Mouse (Mus musculus) forebrain, embryonic 14.5 days (tissue): ENCODE measurements around the gene Uso1. TPM values are rescaled to one million over a fixed set of nuclear protein-coding genes. Genes with fewer than 3 reads are reported as not detected.

ENCODE experiments used
- ATAC-seq: fragments of 200-750 bp; cut with Nextera tagmentation; 2 replicates; pipeline ENCODE4 v1.8.0; 2017; ENCODE audit warnings: mild to moderate bottlenecking, moderate library complexity
- DNase-seq: peaks from one replicate; pipeline ENCODE4 v3.0.0-alpha.2; 2015; ENCODE audit warnings: low spot score
- H3K27ac ChIP-seq: fragments of 300-500 bp; sonication (generic); 2 replicates; pipeline ENCODE4 v1.5.1; 2014; ENCODE audit warnings: low read depth, mild to moderate bottlenecking, control low read depth, low read length, moderate library complexity
- H3K27me3 ChIP-seq: fragments of 300-500 bp; sonication (generic); replicated peaks from 2 replicates; pipeline ENCODE4 v1.6.1; 2014; ENCODE audit warnings: low read length, control low read depth, mixed read lengths; ENCODE audit not compliant: control insufficient read depth, insufficient read depth
- H3K36me3 ChIP-seq: fragments of 300-500 bp; sonication (generic); 2 replicates; pipeline ENCODE4 v1.6.1; 2014; ENCODE audit warnings: low read length, control low read depth; ENCODE audit not compliant: control insufficient read depth, insufficient read depth
- H3K4me1 ChIP-seq: fragments of 300-500 bp; sonication (generic); 2 replicates; pipeline ENCODE4 v1.6.1; 2014; ENCODE audit warnings: antibody characterized with exemption, low read length, control low read depth; ENCODE audit not compliant: control insufficient read depth, insufficient read depth
- H3K4me2 ChIP-seq: fragments of 300-500 bp; sonication (generic); 2 replicates; pipeline ENCODE4 v1.6.1; 2014; ENCODE audit warnings: mild to moderate bottlenecking, control low read depth, low read length
- H3K4me3 ChIP-seq: fragments of 300-500 bp; sonication (generic); 2 replicates; pipeline ENCODE4 v1.5.1; 2014; ENCODE audit warnings: low read depth, low read length, control low read depth
- H3K9ac ChIP-seq: fragments of 300-500 bp; sonication (generic); 2 replicates; pipeline ENCODE4 v1.6.1; 2014; ENCODE audit warnings: mild to moderate bottlenecking, low read length, control low read depth, moderate library complexity
- H3K9me3 ChIP-seq: fragments of 300-500 bp; sonication (generic); replicated peaks from 2 replicates; pipeline ENCODE4 v1.6.1; 2016; ENCODE audit warnings: low read length, control low read depth, mixed read lengths; ENCODE audit not compliant: control insufficient read depth
- WGBS: fragments of 180-500 bp; shearing (Covaris S2); extraction: QIAGEN DNeasy Blood & Tissue Kit; methylation state at CpG from one replicate; pipeline ENCODE4 v1.1.7; 2014; 5-methylcytosine and 5-hydroxymethylcytosine counted together
- polyA plus RNA-seq: library from polyadenylated mRNA; unstranded; fragments of >200 nt; fragmentation: Nextera tagmentation; extraction: Ambion mirVana; gene quantifications from 2 replicates; pipeline ENCODE4 v1.2.1, GENCODE M21; 2014

The Uso1 gene
- polyA plus RNA-seq, 1 experiment from 2014 or later: 32.0 TPM

DNA sequence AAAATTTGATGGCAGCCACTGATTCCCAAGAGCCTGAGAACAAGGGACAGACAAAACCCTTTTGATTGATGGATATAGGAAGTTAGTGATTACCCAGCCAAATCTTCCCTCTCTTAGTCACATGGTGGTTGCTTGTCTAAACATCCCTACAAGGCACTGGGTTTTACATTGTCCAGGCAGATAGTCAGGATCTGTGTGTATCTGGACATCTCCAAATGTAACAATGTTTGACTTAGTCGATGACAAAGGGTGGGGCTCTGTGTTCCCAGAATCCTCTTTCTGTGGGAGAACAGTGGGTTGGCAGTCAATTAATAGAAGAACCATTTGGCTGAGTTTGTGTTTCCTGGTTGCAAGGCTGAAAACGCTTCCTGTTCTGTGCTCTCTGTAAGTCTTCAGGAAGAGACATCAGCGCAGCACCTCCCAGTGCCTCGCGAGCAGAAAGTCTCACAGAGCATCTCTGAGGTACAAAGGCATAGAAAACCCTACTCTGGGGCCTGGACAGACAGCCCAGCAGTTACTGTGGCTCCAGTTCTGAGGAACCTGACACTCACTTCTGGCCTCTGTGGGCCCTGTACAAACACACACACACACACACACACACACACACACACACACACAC is 97.3 kb downstream of the Uso1 start:
- no peaks in the 10 kb centered on the region for H3K4me1 ChIP-seq
- no peak overlapping the region for H3K27ac ChIP-seq
- DNase-seq: no peak
- no peaks in the 10 kb centered on the region for H3K9me3 ChIP-seq
- no peaks in the 10 kb centered on the region for H3K27me3 ChIP-seq
- H3K4me3 ChIP-seq: no peak overlapping the region
- H3K36me3 ChIP-seq: no peaks in the 10 kb centered on the region
- H3K4me2 ChIP-seq: no peak overlapping the region
- 76% methylated on average over 5 of the region's 5 CpGs for WGBS
- no peak overlapping the region for H3K9ac ChIP-seq
- ATAC-seq: no peak

GRCm38 (mm10) chr5:92239333-92240232 is 101.8 kb downstream of the Uso1 start:
- H3K4me1 ChIP-seq: no peaks in the 10 kb centered on the region
- H3K4me2 ChIP-seq: peak overlapping the region; percentile 27
- no peaks in the 10 kb centered on the region for H3K36me3 ChIP-seq
- no peaks in the 10 kb centered on the region for H3K9me3 ChIP-seq
- no peak overlapping the region for H3K4me3 ChIP-seq
- no peaks in the 10 kb centered on the region for H3K27me3 ChIP-seq
- H3K27ac ChIP-seq: no peak overlapping the region
- DNase-seq: peak; percentile 75
- 45% methylated on average over 29 of the region's 29 CpGs for WGBS
- no peak overlapping the region for H3K9ac ChIP-seq
- peak; percentile 72 for ATAC-seq

- 75% methylated on average over 12 of the region's 12 CpGs for WGBS
- H3K9me3 ChIP-seq: no peaks in the 10 kb centered on the region
Measured at GRCm38 (mm10) chr5:92240769-92241168, 103.0 kb downstream of the Uso1 start.

DNA sequence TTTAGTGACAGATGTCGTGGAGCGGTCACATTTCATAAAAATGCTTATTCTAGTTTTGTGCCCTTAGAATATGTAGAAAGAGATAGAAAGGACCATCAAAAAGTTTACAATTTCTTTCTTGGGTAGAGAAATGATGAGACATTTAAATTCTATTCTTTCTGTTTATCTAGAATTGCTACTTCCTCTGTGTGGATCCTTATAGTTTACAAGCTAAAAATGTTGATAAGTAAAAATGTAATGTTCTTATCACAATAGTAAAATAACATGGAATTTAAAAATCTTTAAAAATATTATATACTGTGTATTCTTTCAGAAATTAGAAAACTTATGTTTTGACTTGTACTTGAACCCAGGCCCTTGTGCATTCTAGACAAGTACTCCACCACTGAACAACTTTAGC is 107.2 kb downstream of the Uso1 start:
- Histone ChIP-seq H3K27ac (no peak overlapping the region), H3K27me3 (no peaks in the 10 kb centered on the region), H3K4me1 (no peaks in the 10 kb centered on the region), H3K36me3 (no peaks in the 10 kb centered on the region), H3K9me3 (no peaks in the 10 kb centered on the region), H3K9ac (no peak overlapping the region), H3K4me3 (no peak overlapping the region), H3K4me2 (no peak overlapping the region)
- DNase-seq: no peak
- 92% methylated on average over 2 of the region's 2 CpGs for whole genome bisulfite sequencing
- no peak for ATAC-seq

More at GRCm38 (mm10) chr5:92240769-92241168, 103.0 kb downstream of the Uso1 start:
- Histone ChIP-seq H3K36me3 (no peaks in the 10 kb centered on the region), H3K27me3 (no peaks in the 10 kb centered on the region), H3K4me1 (no peaks in the 10 kb centered on the region), H3K27ac (no peak overlapping the region), H3K4me2 (no peak overlapping the region), H3K4me3 (no peak overlapping the region), H3K9ac (no peak overlapping the region)
- peak; percentile 70 for DNase-seq
- peak; percentile 62; the same call in 1 of the 2 replicates for ATAC-seq

- no peak for DNase-seq
- no peak for ATAC-seq
- Histone ChIP-seq H3K4me3 (no peak overlapping the region), H3K36me3 (no peaks in the 10 kb centered on the region), H3K9ac (no peak overlapping the region), H3K4me1 (no peaks in the 10 kb centered on the region), H3K27ac (no peak overlapping the region), H3K9me3 (no peaks in the 10 kb centered on the region), H3K4me2 (no peak overlapping the region), H3K27me3 (no peaks in the 10 kb centered on the region)
- WGBS: 92% methylated on average over 9 of the region's 9 CpGs
Measured at GRCm38 (mm10) chr5:92245483-92245882, 107.7 kb downstream of the Uso1 start.

GRCm38 (mm10) chr5:92248614-92249013 is 110.9 kb downstream of the Uso1 start:
- no peaks in the 10 kb centered on the region for H3K27me3 ChIP-seq
- no peak overlapping the region for H3K4me2 ChIP-seq
- DNase-seq (no peak), ATAC-seq (no peak)
- no peaks in the 10 kb centered on the region for H3K36me3 ChIP-seq
- no peaks in the 10 kb centered on the region for H3K4me1 ChIP-seq
- no peak overlapping the region for H3K4me3 ChIP-seq
- 88% methylated on average over 11 of the region's 11 CpGs for WGBS
- no peak overlapping the region for H3K9ac ChIP-seq
- H3K27ac ChIP-seq: no peak overlapping the region
- no peaks in the 10 kb centered on the region for H3K9me3 ChIP-seq

- no peak overlapping the region for H3K27ac ChIP-seq
- no peak overlapping the region for H3K9ac ChIP-seq
- H3K27me3 ChIP-seq: no peaks in the 10 kb centered on the region
- H3K36me3 ChIP-seq: no peaks in the 10 kb centered on the region
- WGBS: 92% methylated on average over 6 of the region's 6 CpGs
- DNase-seq (no peak), ATAC-seq (no peak)
- H3K4me3 ChIP-seq: no peak overlapping the region
- no peak overlapping the region for H3K4me2 ChIP-seq
- H3K9me3 ChIP-seq: no peaks in the 10 kb centered on the region
- H3K4me1 ChIP-seq: no peaks in the 10 kb centered on the region
Measured at GRCm38 (mm10) chr5:92252031-92252430, 114.3 kb downstream of the Uso1 start.
